Mouse (Mus musculus): ENCODE measurements around the gene Rasip1. TPM values are rescaled to one million over a fixed set of nuclear protein-coding genes. Genes with fewer than 3 reads are reported as not detected.
"Not testable (repeated sequence)": the region's sequence is repeated elsewhere in the genome, so short reads cannot be mapped to it uniquely, and the experiment has no call there.

Rasip1 gene
- polyA plus RNA-seq, 1 experiment from 2014 or later: 21.8 TPM

GRCm38 (mm10) chr7:45641391-45642040 is 14.2 kb downstream of the Rasip1 start:
- no peak overlapping the region for H3K27ac ChIP-seq
- peaks cover 32% of the 10 kb centered on the region for H3K4me1 ChIP-seq
- H3K9me3 ChIP-seq: no peaks in the 10 kb centered on the region
- ATAC-seq (replicated peaks): no peak
- H3K4me2 ChIP-seq: no peak overlapping the region
- peaks cover 2% of the 10 kb centered on the region; the same call in 1 of the 2 replicates for H3K36me3 ChIP-seq (replicated peaks)
- no peak overlapping the region for H3K4me3 ChIP-seq
- 71% methylated on average over 17 of the region's 17 CpGs for WGBS
- H3K27me3 ChIP-seq (replicated peaks): no peaks in the 10 kb centered on the region; the same call in 1 of the 2 replicates
- H3K9ac ChIP-seq: no peak overlapping the region

GRCm38 (mm10) chr7:45642083-45642482 is 14.8 kb downstream of the Rasip1 start:
- Histone ChIP-seq H3K9me3 (no peaks in the 10 kb centered on the region), H3K27ac (no peak overlapping the region), H3K36me3 (replicated peaks) (no peaks in the 10 kb centered on the region), H3K4me3 (no peak overlapping the region), H3K4me1 (peaks cover 32% of the 10 kb centered on the region), H3K27me3 (replicated peaks) (no peaks in the 10 kb centered on the region; the same call in 1 of the 2 replicates), H3K9ac (no peak overlapping the region), H3K4me2 (no peak overlapping the region; the same call in 1 of the 2 replicates)
- no peak for ATAC-seq (replicated peaks)
- WGBS: 82% methylated on average over 5 of the region's 5 CpGs

- peak overlapping the region; percentile 66 for H3K9ac ChIP-seq
Observed at GRCm38 (mm10) chr7:45642503-45643255, 15.4 kb downstream of the Rasip1 start.

GRCm38 (mm10) chr7:45643441-45644178 is 16.3 kb downstream of the Rasip1 start:
- WGBS: under 1% methylated on average over 28 of the region's 28 CpGs
- H3K27ac ChIP-seq: peak overlapping the region; percentile 87
- peak overlapping the region; percentile 66 for H3K9ac ChIP-seq
- ATAC-seq (replicated peaks): peak; percentile 95
- peak overlapping the region; percentile 46 for H3K4me3 ChIP-seq
- H3K36me3 ChIP-seq (replicated peaks): no peaks in the 10 kb centered on the region
- peaks cover 24% of the 10 kb centered on the region for H3K4me1 ChIP-seq
- no peaks in the 10 kb centered on the region; the same call in 1 of the 2 replicates for H3K27me3 ChIP-seq (replicated peaks)
- H3K9me3 ChIP-seq: no peaks in the 10 kb centered on the region
- peak overlapping the region; percentile 64 for H3K4me2 ChIP-seq

More at GRCm38 (mm10) chr7:45642503-45643255, 15.4 kb downstream of the Rasip1 start:
- H3K9me3 ChIP-seq: no peaks in the 10 kb centered on the region
- peaks cover 32% of the 10 kb centered on the region for H3K4me1 ChIP-seq
- WGBS: 40% methylated on average over 16 of the region's 16 CpGs
- H3K4me3 ChIP-seq: peak overlapping the region; percentile 46
- peak overlapping the region; percentile 87 for H3K27ac ChIP-seq
- H3K4me2 ChIP-seq: peak overlapping the region; percentile 64
- ATAC-seq (replicated peaks): no peak
- H3K36me3 ChIP-seq (replicated peaks): no peaks in the 10 kb centered on the region
- no peaks in the 10 kb centered on the region; the same call in 1 of the 2 replicates for H3K27me3 ChIP-seq (replicated peaks)

- WGBS: 5% methylated on average over 18 of the region's 18 CpGs
- peak; percentile 43 for ATAC-seq (replicated peaks)
- Histone ChIP-seq H3K9me3 (no peaks in the 10 kb centered on the region), H3K36me3 (replicated peaks) (no peaks in the 10 kb centered on the region), H3K4me2 (peak overlapping the region; percentile 64), H3K27ac (peak overlapping the region; percentile 79), H3K4me1 (peaks cover 24% of the 10 kb centered on the region), H3K27me3 (replicated peaks) (no peaks in the 10 kb centered on the region; the same call in 1 of the 2 replicates), H3K9ac (peak overlapping the region; percentile 30; the same call in 1 of the 2 replicates), H3K4me3 (peak overlapping the region; percentile 46)
Observed at GRCm38 (mm10) chr7:45644183-45644582, 16.9 kb downstream of the Rasip1 start.

- H3K27me3 ChIP-seq (replicated peaks): no peaks in the 10 kb centered on the region
- H3K4me1 ChIP-seq: peaks cover 24% of the 10 kb centered on the region
- no peak overlapping the region for H3K9ac ChIP-seq
- WGBS: 64% methylated on average over 6 of the region's 6 CpGs
- no peak for ATAC-seq (replicated peaks)
- no peaks in the 10 kb centered on the region for H3K36me3 ChIP-seq (replicated peaks)
- peak overlapping the region; percentile 79; the same call in 1 of the 2 replicates for H3K27ac ChIP-seq
- peak overlapping the region; percentile 64 for H3K4me2 ChIP-seq
- H3K4me3 ChIP-seq: peak overlapping the region; percentile 46
- H3K9me3 ChIP-seq: no peaks in the 10 kb centered on the region
Observed at GRCm38 (mm10) chr7:45644872-45645590, 17.7 kb downstream of the Rasip1 start.

GRCm38 (mm10) chr7:45645591-45645971 is 18.3 kb downstream of the Rasip1 start:
- Histone ChIP-seq H3K9ac (no peak overlapping the region), H3K4me1 (peaks cover 24% of the 10 kb centered on the region), H3K9me3 (no peaks in the 10 kb centered on the region), H3K4me3 (no peak overlapping the region), H3K27me3 (replicated peaks) (no peaks in the 10 kb centered on the region), H3K36me3 (replicated peaks) (no peaks in the 10 kb centered on the region), H3K27ac (no peak overlapping the region), H3K4me2 (no peak overlapping the region)
- ATAC-seq (replicated peaks): no peak
- WGBS: 58% methylated on average over 7 of the region's 7 CpGs

GRCm38 (mm10) chr7:45646671-45647070 is 19.4 kb downstream of the Rasip1 start:
- no peaks in the 10 kb centered on the region for H3K9me3 ChIP-seq
- H3K4me1 ChIP-seq: peaks cover 24% of the 10 kb centered on the region
- no peaks in the 10 kb centered on the region for H3K27me3 ChIP-seq (replicated peaks)
- no peak overlapping the region for H3K9ac ChIP-seq
- 83% methylated on average over 4 of the region's 4 CpGs for WGBS
- H3K4me3 ChIP-seq: no peak overlapping the region
- no peak overlapping the region for H3K27ac ChIP-seq
- H3K4me2 ChIP-seq: no peak overlapping the region
- ATAC-seq (replicated peaks): no peak
- H3K36me3 ChIP-seq (replicated peaks): no peaks in the 10 kb centered on the region

- Histone ChIP-seq H3K4me3 (no peak overlapping the region), H3K27me3 (replicated peaks) (no peaks in the 10 kb centered on the region), H3K36me3 (replicated peaks) (no peaks in the 10 kb centered on the region), H3K9ac (no peak overlapping the region), H3K27ac (no peak overlapping the region), H3K4me1 (peaks cover 8% of the 10 kb centered on the region), H3K9me3 (no peaks in the 10 kb centered on the region), H3K4me2 (no peak overlapping the region)
- ATAC-seq (replicated peaks): no peak
- WGBS: 78% methylated on average over 8 of the region's 8 CpGs
Observed at GRCm38 (mm10) chr7:45649351-45649750, 22.1 kb downstream of the Rasip1 start.

- 96% methylated on average over 20 of the region's 20 CpGs for WGBS
- H3K4me3 ChIP-seq; H3K27me3 ChIP-seq (replicated peaks); H3K9me3 ChIP-seq; ATAC-seq (replicated peaks); H3K27ac ChIP-seq; H3K4me1 ChIP-seq; H3K36me3 ChIP-seq (replicated peaks); H3K4me2 ChIP-seq; H3K9ac ChIP-seq: not testable (repeated sequence)
Observed at GRCm38 (mm10) chr7:45650484-45650883, 23.2 kb downstream of the Rasip1 start.

- WGBS: 29% methylated on average over 17 of the region's 17 CpGs
- Histone ChIP-seq H3K4me1 (peaks cover 4% of the 10 kb centered on the region; the same call in 1 of the 2 replicates), H3K27ac (no peak overlapping the region), H3K27me3 (replicated peaks) (no peaks in the 10 kb centered on the region), H3K9ac (no peak overlapping the region), H3K4me3 (no peak overlapping the region), H3K9me3 (no peaks in the 10 kb centered on the region), H3K4me2 (peak overlapping the region; percentile 29), H3K36me3 (replicated peaks) (no peaks in the 10 kb centered on the region)
- ATAC-seq (replicated peaks): peak; percentile 58; the same call in 1 of the 2 replicates
Observed at GRCm38 (mm10) chr7:45654424-45655047, 27.2 kb downstream of the Rasip1 start.

Data from midbrain, embryonic 15.5 days (tissue).